Mouse (Mus musculus) kidney, postnatal 36 days (tissue): ENCODE data around the gene Smarca4.

Experiments
- DNase-seq, 2 experiments: peaks; one replicate each; pipeline ENCODE4 v3.0.0; 2021 to 2022; ENCODE audit warnings: mixed read lengths in 2 of 2

Smarca4 gene

GRCm38 (mm10) chr9:21601722-21602399, 14.1 kb upstream of the Smarca4 start:
- DNase-seq: peak; percentile 71 to 82

- no peak for DNase-seq
Measured at GRCm38 (mm10) chr9:21604119-21604518, 11.8 kb upstream of the Smarca4 start.

DNA sequence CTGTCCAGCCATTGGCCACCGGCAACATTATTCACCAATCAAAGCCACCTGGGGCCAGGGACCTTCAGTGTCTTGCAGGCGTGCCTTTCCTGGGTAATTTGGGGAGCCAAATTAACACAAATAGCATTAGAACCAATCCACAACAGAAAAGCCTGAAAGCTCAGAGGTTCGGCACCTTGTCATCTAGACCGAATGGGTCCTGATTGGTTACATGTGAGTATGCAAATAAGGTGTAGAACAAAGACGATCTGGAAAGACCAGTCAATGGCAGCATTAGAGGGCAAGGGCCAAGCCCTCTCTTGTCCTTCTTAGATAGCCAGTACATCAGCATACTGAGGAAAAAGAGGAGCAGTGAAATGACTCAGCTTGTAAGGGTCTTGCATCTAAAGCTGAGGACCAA, 10.1 kb upstream of the Smarca4 start:
- no peak for DNase-seq

- no peak for DNase-seq
Measured at GRCm38 (mm10) chr9:21606648-21607047, 9.3 kb upstream of the Smarca4 start.

DNA sequence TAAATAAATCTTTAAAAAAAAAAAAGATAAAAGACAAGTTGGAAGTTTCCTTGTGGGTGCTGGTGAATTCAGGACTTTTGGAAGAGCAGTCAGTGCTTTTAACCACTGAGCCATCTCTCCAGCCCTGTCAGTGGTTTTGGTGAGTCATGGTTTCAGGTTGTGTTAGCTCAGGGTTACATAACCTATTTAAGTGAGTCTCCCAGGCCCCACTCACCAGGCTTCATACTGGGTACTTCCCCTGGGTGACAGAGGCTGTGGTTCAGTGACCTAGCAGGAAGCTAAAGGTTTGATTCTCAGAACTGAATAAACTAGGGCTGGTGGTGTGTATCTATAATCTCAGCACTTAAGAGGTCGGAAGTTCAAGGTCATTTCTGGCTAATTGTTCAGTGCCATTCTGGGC, 6.1 kb upstream of the Smarca4 start:
- no peak for DNase-seq

DNA sequence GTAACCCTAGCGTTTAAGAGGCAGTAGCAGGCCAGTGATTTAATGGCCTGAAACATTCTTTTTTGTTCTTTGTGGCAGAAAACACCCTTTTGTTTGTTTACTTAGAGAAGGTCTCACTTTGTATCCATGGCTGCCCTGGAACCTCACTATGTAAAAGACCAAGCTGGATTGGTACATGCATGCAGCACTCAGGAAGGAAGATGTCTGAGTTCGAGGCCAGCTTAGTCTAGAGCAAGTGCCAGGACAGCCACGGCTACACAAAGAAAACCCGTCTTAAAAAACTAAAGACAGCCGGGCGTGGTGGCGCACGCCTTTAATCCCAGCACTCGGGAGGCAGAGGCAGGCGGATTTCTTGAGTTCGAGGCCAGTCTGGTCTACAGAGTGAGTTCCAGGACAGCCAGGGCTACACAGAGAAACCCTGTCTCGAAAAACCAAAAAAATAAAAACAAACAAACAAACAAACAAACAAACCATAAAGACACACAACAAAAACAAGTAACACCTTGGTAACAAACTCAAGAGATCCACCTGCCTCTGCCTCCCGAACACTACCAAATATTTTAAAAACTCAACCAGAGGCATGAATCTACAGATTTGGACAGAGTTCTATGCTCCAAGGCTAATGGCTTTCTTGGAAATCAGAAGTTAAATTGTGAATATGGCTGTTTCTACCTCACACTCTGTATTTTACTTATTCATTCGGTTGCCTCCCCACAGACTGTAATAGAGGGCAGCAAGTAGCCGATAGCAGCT, 929 bp upstream of the Smarca4 start:
- DNase-seq: no peak

- peak; percentile 90 to 96 for DNase-seq
Measured at GRCm38 (mm10) chr9:21616232-21616781, 338 bp downstream of the Smarca4 start.

DNA sequence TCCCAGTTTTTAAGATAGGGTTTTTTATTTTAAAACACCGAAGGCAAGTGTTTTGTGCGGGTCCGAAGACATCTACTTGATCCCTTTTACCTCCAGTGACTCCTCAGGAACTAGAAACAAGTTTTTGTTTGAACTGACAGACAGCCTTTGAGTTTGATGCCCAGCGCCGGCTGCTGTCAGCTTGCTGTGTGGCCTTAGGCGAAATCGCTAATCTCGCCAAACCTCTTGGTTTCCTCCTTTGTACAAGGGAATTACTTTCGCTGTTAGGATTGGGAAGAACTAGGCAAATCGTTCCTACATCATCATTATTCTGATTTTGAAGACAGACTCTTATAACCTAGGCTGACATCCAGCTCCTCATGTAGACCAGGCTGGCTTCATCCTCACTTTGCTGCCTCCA, 1.1 kb downstream of the Smarca4 start:
- DNase-seq: peak; percentile 18 to 36

DNA sequence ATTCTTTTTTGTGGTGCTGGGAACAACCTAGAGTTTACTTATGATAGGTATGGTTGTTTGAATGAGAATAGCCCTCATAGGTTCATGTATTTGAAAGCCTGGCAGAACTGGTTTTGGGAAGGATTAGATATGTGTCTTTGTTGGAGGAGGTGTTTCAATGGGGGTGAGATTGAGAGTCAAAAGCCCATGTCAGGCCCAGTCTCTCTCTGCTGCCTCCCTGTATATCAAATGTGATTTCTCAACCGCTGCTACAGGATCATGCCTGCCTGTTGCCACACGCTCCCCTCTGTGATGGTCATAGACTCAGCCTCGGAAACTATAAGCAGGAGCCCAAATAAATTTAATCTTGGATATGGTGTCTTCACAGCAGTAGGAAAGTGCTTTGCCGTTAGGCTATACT, 4.3 kb downstream of the Smarca4 start:
- DNase-seq: no peak

- no peak for DNase-seq
Measured at GRCm38 (mm10) chr9:21622676-21623075, 6.7 kb downstream of the Smarca4 start.

DNA sequence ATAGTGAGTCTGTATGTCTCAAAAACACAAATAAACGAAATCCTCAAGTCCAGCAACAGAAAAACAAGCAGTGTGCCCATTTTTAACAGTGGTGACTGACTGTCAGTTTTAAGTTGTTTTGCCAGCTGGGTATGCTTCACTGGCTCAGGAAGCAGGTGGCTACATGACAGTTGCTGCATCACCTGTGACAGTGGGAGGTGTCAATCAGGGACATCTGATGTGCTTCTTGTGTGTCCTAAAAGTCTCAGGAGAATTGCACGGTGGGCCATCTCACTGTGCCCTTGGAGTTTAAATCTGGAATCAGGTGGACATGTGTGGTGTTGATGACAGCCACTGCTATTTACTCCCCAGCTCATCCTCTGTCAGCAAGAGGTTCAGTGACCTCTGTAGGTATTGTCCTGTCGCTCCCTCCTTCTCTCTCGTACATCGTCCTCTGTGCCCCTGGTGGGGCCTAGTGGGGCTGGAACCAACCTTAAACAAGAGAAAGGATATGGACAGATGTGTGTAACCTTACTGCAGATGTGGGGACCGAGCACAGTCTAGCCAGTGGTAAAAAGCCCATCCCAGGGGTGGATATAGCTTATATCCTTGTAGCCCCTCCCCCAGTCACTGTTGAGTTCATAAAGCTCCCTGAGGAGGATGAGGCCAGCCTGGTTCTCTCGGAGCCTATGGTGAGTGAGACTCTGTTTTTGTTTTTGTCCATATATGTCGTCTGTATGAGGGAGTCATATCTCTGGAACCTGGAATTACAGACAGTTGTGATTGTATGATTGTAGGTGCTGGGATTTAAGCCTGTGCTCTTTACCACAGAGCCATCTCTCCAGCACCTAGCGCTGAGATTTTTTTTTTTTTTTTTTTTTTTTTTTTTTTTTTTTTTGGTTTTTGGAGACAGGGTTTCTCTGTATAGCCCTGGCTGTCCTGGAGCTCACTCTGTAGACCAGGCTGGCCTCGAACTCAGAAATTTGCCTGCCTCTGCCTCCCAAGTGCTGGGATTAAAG, 9.7 kb downstream of the Smarca4 start:
- DNase-seq: no peak

DNA sequence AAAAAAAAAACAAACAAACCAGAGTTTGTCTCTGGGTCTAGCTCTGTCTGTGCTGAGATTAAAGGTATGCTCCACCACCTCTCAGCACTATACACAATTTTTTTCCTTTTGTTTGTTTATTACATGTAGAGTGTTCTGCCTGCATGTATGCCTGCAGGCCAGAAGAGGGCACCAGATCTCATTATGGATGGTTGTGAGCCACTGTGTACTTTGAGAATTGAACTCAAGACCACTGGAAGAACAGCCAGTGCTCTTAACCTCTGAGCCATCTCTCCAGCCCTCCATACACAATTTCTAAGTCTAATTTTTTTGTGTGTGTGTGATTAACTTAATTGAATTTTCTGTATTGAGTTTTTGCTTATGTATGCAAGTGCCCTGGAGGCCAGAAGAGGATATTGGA, 10.6 kb downstream of the Smarca4 start:
- DNase-seq: no peak

- no peak for DNase-seq
Measured at GRCm38 (mm10) chr9:21627145-21627795, 11.3 kb downstream of the Smarca4 start.

DNA sequence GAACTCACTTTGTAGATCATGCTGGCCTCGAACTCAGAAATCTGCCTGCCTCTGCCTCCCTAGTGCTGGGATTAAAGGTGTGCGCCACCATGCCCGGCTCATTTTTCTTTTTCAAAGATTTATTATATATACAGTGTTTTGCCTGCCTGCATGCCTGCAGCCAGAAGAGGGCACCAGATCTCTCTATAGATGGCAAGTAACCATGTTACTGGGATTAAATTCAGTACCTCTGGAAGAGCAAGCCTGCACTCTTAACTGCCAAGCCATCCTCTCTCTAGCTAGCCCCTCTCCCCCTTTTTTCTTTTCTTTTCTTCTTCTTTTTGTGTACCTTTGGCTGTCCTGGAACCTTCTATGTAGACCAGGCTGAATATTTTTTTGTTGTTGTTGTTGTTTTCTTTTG, 14.7 kb downstream of the Smarca4 start:
- peak; percentile 69 to 78 for DNase-seq

DNA sequence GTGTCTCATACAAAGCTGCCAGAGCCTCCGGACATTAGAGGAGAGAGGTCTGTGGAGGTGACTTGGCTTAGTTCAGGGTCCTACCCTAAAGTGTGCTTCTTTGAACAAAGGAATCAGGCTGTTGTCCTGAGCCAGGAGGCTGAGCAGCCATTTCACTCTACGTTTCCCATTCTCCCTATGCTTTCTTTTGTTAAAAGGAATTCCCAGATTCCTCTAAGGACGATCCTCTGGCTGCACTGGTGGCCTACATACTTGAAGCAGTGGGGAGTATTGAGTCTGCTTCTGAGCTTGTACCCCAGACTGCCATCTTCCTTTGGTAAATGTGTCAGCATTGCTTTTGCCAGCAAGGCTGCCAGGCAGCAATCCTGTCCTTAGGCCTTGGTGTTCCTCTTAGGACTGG, 17.1 kb downstream of the Smarca4 start:
- no peak for DNase-seq

DNA sequence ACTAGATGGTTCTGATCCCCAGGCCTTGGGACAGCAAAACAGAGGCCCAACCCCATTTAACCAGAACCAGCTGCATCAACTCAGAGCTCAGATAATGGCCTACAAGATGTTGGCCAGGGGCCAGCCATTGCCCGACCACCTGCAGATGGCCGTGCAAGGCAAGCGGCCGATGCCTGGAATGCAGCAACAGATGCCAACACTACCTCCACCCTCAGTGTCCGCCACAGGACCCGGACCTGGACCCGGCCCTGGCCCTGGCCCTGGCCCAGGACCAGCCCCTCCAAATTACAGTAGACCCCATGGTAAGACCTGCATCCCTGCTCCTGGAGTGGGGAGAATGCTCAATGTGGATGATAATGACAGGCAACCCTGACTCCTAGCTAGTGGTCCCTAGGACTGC, 19.7 kb downstream of the Smarca4 start:
- DNase-seq: no peak

GRCm38 (mm10) chr9:21639031-21639430, 23.1 kb downstream of the Smarca4 start:
- no peak for DNase-seq

GRCm38 (mm10) chr9:21646366-21646765, 30.4 kb downstream of the Smarca4 start:
- DNase-seq: no peak

- DNase-seq: peak; percentile 82 to 90
Measured at GRCm38 (mm10) chr9:21647721-21648120, 31.8 kb downstream of the Smarca4 start.

DNA sequence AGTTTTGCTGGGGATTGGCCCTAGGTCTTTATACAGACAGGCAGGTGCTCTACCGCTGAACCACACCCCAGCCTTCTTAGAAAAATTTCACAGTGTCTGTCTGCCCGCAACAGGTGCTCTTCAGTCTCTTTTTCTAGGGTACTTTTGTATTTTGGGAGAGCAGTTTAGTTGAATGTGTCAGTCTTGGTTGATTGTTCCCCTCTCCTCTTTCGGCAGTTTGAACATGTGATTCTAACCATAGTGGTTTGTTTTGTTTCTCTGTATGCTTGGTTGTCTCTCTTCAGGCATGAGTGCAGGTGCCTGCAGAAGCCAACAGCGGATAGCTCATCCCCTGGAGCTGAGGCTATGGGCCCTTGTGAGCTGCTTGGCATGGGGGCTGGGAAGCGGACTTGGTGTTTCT, 36.3 kb downstream of the Smarca4 start:
- no peak for DNase-seq

DNA sequence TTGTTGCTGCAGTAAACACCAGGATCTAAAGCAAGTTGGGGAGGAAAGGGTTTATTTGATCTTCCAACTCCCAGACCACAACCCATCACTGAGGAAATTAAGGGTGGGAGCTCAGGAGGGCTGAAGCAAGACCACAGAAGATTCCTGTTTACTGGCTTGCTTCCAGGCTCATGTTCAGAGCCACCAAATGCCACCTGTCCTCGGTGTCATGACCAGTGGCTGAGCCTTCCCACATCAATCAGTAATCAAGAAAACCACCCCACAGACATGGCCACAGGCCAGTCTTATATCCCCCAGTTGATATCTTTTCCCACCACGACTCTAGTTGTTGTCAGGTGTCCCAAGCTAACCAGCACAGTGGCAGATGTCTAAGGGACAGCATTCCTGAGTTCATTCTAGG, 37.3 kb downstream of the Smarca4 start:
- DNase-seq: no peak

- no peak for DNase-seq
Measured at GRCm38 (mm10) chr9:21662034-21662433, 46.1 kb downstream of the Smarca4 start.
